Mouse (Mus musculus) cerebellum, postnatal 4 days (tissue): ENCODE data around the gene Vmn1r195.
"Not testable (repeated sequence)": the region's sequence is repeated elsewhere in the genome, so short reads cannot be mapped to it uniquely, and the experiment has no call there.

ENCODE experiments used
- DNase-seq, 2 experiments: peaks; one replicate each; pipeline ENCODE4 v3.0.0; 2022; ENCODE audit warnings: low spot score in 2 of 2, mixed read lengths in 1 of 2

Vmn1r195 gene

DNA sequence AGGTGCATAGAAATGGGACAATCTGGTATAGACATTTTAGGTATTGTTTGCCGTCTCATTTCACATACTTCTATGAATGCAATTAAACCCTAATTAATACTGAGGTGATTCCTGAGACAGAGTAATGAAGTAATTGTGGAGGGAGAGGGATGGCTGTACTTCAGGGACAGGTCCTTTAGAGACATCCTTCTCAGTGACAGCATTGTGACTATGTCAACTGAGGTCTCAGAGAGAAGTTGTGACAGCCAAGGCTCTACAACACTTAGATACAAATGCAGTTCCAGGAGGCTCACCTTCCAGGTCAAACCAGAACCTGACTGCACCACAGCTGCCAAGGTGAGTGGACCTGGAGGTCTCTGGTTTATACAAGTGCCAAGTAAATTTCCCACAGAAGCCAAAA, at the start of gene Vmn1r195:
Gene Vmn1r195 (plus strand): TSS at position 301 of the 400 bp plus-strand sequence.
- DNase-seq, result not testable (repeated sequence)

DNA sequence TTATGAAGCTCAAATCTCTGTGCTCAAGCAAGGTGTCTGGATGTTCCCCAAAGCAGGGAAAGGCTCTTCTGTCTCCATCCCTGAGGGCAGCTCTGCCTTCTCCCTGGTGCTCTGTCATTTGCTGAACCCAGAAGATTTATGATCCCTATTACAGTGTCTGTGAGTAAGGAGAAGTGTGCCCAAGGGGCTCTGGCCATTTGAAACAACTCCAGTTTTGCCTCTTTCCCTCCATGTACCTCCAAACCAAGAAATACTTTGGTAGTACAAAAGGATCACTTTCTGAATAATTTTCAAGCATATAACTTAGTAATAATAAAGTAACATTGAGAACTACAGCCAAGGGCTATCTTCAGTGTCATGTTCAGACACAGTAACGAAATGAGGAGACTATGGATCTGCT, 47.3 kb upstream of the Vmn1r195 start, which contains the start of gene Vmn1r193:
Gene Vmn1r193 (minus strand): TSS at position 101 of the 400 bp plus-strand sequence.
- not testable (repeated sequence) for DNase-seq

DNA sequence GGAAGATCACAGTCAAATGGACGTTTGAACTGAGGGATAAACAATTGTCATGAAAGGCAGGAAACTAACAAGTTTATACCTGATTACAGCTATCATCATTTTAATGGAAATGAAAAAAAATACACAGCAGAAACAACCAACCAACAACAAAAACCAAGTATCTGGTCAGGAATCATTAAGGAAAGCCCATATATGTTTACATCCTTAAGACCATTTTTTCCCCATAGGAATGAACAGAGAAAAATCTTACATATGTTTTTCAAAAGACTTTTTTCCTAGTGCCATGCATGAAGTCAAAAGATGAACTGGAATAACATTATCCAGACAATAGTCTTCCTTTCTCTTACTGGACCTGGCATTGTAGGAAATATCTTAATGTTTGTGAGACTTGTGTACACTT, 26.4 kb upstream of the Vmn1r195 start, which contains the start of gene Vmn1r194:
Gene Vmn1r194 (plus strand): TSS at position 301 of the 400 bp plus-strand sequence.
- no peak for DNase-seq

DNA sequence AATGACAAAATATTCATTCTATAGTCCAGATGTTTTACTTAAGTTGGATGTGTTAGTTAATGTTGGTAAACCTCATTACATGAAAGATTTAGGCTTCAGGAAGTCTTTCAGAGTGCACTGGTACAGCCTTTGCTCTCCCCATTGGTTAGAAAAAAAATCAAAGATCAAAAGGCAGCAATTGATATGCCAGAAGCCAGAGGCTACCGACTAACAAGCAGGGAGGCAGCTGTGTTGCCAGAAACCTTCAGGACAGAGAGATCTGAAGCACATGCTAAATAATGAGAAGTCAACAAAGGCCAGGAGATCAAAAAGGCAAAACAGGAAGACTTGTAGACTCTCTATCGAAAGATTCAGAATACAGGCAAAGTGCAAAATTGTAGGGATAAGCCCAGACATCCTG, 1.4 kb downstream of the Vmn1r195 start:
- no peak for DNase-seq

DNA sequence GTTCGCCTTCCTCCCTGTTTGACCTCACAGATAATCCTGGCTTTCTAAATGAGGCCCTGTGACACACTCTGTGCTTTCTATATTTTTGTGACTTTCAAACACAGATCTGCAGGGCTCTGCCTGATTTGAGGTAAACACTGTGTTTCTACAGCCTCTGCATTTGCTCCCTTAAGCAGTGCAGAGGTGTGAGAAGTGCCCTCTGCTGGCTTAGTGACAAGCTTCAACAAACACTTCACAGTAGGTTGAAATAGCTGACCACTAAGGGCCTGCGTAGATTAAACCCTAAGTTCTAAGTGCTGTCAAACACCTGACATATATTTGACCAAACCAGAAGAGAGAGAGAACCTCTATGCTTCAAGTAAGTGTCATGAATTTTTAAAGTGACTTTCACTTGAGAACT, 14.3 kb downstream of the Vmn1r195 start:
- DNase-seq, result no peak

DNA sequence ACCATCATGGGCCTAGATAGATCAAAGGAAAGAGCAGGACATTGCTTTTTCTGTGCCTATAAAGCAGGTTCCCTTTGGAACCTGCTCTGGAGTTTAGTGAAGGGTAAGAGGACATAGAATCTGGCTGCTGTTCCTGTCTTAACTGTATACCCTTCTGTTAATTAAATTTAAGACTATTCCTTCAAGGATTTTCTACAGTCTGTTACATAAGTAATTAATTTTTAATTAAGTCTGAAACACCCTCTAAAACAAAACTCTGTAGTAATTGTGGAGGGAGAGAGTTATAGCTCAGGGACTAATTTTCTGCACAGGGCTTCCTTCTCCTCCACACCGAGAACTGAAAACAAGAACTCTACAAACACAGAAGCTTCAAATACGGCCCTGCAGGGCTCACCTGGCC, 19.3 kb downstream of the Vmn1r195 start, which contains the start of gene Vmn1r196:
Gene Vmn1r196 (plus strand): TSS at position 301 of the 400 bp plus-strand sequence.
- DNase-seq, result no peak

DNA sequence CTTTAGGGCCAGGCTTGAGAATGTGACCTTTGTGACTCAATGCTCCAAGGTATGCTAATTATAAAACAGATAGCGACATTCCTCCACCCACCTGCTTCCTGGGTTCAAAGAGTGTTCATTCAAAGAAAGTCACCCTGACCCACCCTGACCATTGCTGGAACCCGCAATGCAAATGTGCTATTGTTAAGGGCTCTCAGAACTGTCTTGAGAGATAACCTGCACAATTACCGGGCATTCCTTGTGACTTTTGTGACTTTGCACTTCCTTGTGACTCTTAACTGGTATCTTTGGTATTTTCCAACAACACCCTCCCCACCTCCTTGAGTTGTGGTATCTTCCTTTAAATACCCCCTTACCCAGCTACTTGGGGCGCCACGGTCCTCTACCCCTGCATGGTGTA, 37.8 kb downstream of the Vmn1r195 start:
- DNase-seq, result not testable (repeated sequence)

DNA sequence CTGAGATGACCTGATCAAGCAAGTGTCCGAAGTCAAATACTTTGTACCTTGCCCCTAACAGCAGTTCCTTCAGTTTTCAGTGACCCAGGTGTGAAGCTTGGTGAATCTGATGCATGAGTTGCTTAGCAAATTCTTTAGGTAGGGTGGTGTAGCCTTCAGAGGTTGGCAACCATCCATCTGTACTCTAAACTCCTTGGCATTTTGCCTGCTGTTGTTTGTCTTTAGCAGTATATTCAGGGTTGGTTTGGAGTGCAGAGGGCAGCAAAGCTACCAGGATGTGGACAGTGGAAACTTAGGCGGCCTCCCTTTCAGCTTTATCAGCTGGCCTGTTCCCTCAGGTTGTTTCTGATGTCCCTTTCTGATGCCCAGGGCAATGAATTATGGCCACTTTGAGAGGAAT, 45.0 kb downstream of the Vmn1r195 start:
- DNase-seq, result no peak

DNA sequence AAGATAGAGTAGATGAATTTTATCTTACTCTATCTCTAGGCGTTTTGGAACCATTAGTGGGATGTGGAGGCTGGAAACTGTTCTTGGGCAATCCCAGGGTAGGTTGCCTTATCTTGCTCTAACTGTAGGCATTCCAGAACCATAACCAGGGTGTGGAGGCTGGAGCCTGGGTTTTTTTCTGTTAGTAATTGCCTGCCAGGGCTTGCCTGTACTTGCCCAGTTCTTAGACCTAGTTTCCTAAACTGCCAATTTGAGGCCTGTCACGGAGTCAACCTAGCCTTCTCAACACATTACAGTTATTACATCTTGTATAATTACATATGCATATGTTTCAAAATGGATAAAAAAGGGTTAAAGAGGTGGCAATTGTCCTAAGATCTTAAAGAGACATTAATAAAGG, 47.0 kb downstream of the Vmn1r195 start:
- no peak for DNase-seq

DNA sequence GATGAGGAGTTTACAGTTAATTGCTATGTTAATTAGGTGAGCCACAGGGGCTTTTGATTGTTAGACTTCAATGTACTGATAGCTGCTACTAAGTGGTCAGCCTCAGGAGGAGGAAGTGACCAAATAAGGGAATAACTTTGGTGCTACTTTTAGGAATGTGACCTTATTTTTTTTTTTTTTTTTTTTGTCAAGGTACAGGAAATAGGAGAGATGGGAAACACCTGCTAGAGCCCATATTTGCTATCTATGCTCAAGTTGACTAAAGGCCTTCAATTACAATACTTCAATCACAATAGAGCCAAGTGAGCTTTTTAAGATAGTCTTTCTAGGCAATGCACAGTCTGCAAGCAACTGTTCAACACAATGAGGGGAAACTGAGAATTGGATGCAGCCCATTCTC, 49.8 kb downstream of the Vmn1r195 start:
- no peak for DNase-seq

DNA sequence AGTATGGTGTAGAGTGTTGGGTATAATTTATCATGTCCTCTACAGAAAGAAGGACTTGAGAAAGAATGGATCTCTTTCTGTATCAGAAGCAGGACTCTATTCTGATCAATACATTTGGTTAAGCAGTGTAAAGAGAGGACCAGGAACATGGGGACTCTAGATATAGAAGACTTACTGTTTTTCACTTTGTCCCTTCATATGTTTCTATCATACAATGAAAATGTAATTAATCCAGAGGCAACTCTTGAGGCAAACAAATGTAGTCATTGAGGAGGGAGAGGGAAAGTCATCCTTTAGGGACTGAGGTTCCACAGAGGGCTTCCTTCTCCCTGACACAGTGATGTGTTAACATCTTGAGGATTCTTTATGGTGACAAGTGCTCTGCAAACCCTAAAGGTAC, 54.0 kb downstream of the Vmn1r195 start, which contains the start of gene Vmn1r197:
Gene Vmn1r197 (plus strand): TSS at position 301 of the 400 bp plus-strand sequence.
- DNase-seq, result no peak
